Mouse (Mus musculus) natural killer cell, adult 2 months (primary cell): ENCODE measurements around the gene Dhx36.

ENCODE experiments used
- DNase-seq, 2 experiments: peaks; one replicate each; pipeline ENCODE4 v3.0.0; 2022; ENCODE audit warnings: low spot score in 2 of 2

The Dhx36 gene

GRCm38 (mm10) chr3:62433675-62434074, 73.1 kb downstream of the Dhx36 start:
- DNase-seq, result no peak

DNA sequence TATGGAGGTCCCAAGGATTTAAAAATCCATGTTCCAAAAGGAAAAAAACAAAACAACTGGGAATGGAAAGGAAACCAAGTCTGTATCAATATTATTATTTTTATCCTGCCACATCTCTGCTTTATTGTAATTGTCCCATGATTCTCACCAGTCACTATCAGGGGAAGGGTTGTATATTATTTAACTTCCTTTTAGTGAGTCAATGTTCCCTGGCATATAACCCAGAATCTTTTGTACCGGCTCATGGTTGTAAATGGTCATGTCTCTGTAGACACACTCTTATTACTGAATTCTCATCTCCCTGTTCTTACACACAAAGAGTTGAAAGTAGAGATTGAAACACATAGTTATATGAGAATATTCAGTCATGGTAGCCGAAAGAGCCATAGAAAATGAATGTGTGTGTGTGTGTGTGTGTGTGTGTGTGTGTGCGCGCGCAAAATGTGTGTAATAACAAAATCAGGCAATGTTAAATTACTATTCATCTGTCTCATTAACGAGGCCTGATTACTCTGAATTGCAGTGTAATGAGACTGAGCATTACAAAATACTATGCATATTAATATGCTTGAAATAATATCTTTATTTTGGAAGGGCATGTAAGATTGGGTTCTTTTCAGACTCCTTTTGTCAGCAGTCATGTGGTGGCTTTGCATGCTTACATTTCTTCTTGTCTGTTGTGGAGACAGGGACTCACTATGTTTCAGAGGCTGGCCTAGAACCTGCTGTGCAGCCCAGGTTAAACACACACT, 88.2 kb downstream of the Dhx36 start:
- DNase-seq, result no peak
